Mouse (Mus musculus): ENCODE data around the gene Timp4.

Gene Timp4

GRCm38 (mm10) chr6:115252099-115252873 is at the start of gene Timp4:
TSS of gene Timp4 (minus strand) at chr6:115252205.
- no peak for DNase-seq (ENCODE audit: low read depth, low spot score)

- DNase-seq (ENCODE audit: low read depth, low spot score): no peak
Measured at GRCm38 (mm10) chr6:115293877-115294276, 41.9 kb upstream of the Timp4 start.

- no peak for DNase-seq (ENCODE audit: low read depth, low spot score)
Measured at GRCm38 (mm10) chr6:115292621-115293020, 40.6 kb upstream of the Timp4 start.

- no peak for DNase-seq (ENCODE audit: low read depth, low spot score)
Measured at GRCm38 (mm10) chr6:115291823-115292222, 39.8 kb upstream of the Timp4 start.

GRCm38 (mm10) chr6:115291068-115291467 is 39.1 kb upstream of the Timp4 start:
- DNase-seq (ENCODE audit: low read depth, low spot score): no peak

GRCm38 (mm10) chr6:115290561-115290960 is 38.6 kb upstream of the Timp4 start:
- DNase-seq (ENCODE audit: low read depth, low spot score): no peak

- no peak for DNase-seq (ENCODE audit: low read depth, low spot score)
Measured at GRCm38 (mm10) chr6:115288223-115288622, 36.2 kb upstream of the Timp4 start.

GRCm38 (mm10) chr6:115286441-115286840 is 34.4 kb upstream of the Timp4 start:
- no peak for DNase-seq (ENCODE audit: low read depth, low spot score)

GRCm38 (mm10) chr6:115284153-115284552 is 32.1 kb upstream of the Timp4 start:
- DNase-seq (ENCODE audit: low read depth, low spot score): no peak

- DNase-seq (ENCODE audit: low read depth, low spot score): no peak
Measured at GRCm38 (mm10) chr6:115279639-115280038, 27.6 kb upstream of the Timp4 start.

GRCm38 (mm10) chr6:115278086-115278485 is 26.1 kb upstream of the Timp4 start:
- DNase-seq (ENCODE audit: low read depth, low spot score): no peak

- DNase-seq (ENCODE audit: low read depth, low spot score): no peak
Measured at GRCm38 (mm10) chr6:115275116-115275815, 23.3 kb upstream of the Timp4 start.

GRCm38 (mm10) chr6:115274705-115275104 is 22.7 kb upstream of the Timp4 start:
- DNase-seq (ENCODE audit: low read depth, low spot score): no peak

- DNase-seq (ENCODE audit: low read depth, low spot score): no peak
Measured at GRCm38 (mm10) chr6:115273346-115273745, 21.3 kb upstream of the Timp4 start.

- DNase-seq (ENCODE audit: low read depth, low spot score): peak; percentile 52
Measured at GRCm38 (mm10) chr6:115271866-115272271, 19.9 kb upstream of the Timp4 start.

GRCm38 (mm10) chr6:115271326-115271725 is 19.3 kb upstream of the Timp4 start:
- DNase-seq (ENCODE audit: low read depth, low spot score): no peak

GRCm38 (mm10) chr6:115270085-115270484 is 18.1 kb upstream of the Timp4 start:
- DNase-seq (ENCODE audit: low read depth, low spot score): no peak

- no peak for DNase-seq (ENCODE audit: low read depth, low spot score)
Measured at GRCm38 (mm10) chr6:115269561-115269960, 17.6 kb upstream of the Timp4 start.

- no peak for DNase-seq (ENCODE audit: low read depth, low spot score)
Measured at GRCm38 (mm10) chr6:115268551-115269385, 16.8 kb upstream of the Timp4 start.

GRCm38 (mm10) chr6:115267916-115268315 is 15.9 kb upstream of the Timp4 start:
- DNase-seq (ENCODE audit: low read depth, low spot score): peak; percentile 68

- DNase-seq (ENCODE audit: low read depth, low spot score): no peak
Measured at GRCm38 (mm10) chr6:115266791-115267190, 14.8 kb upstream of the Timp4 start.

- DNase-seq (ENCODE audit: low read depth, low spot score): no peak
Measured at GRCm38 (mm10) chr6:115260507-115260906, 8.5 kb upstream of the Timp4 start.
